Mouse (Mus musculus) lung, adult 2 months (tissue): ENCODE results near the gene 4931409K22Rik.

Experiments used
- CTCF ChIP-seq: fragments of 200-500 bp; IDR thresholded peaks from 2 replicates; pipeline ENCODE4 v1.5.1; 2011; ENCODE audit warnings: mild to moderate bottlenecking, low read length, control low read depth; ENCODE audit not compliant: insufficient read depth
- POLR2A ChIP-seq: fragments of 200-500 bp; IDR thresholded peaks from 2 replicates; pipeline ENCODE4 v1.6.1; 2011; ENCODE audit warnings: low read depth, mild to moderate bottlenecking, control low read depth, low read length, borderline replicate concordance; ENCODE audit errors: extremely low read depth

DNA sequence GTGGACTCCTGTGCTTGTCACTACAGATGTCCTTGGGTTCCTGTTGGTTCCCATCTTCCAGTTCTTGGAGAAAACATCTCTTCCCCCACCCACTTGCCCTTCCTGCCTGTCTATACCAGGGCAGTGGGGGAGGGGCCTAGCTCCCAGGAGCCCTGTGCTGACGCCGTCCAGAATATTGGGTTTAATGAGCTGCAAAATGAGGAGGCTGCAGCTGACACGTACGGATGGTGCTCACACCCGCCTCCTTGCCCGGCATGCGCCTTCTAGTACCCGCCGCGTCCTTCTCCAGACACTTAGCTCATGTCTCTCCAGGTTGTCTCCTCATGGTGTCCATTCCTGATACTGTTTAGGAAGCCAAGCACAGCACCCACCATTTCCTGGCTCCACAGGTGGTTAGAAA is 57.5 kb downstream of the 4931409K22Rik start:
- TF ChIP-seq CTCF: no peak
- TF ChIP-seq POLR2A: no peak
